Mouse (Mus musculus): ENCODE data around the gene Aar2. TPM values are rescaled to one million over a fixed set of nuclear protein-coding genes. Genes with fewer than 3 reads are reported as not detected.
"Not testable (repeated sequence)": the region's sequence is repeated elsewhere in the genome, so short reads cannot be mapped to it uniquely, and the experiment has no call there.

Aar2 gene
- polyA plus RNA-seq, 1 experiment from 2014 or later: 52.7 TPM

DNA sequence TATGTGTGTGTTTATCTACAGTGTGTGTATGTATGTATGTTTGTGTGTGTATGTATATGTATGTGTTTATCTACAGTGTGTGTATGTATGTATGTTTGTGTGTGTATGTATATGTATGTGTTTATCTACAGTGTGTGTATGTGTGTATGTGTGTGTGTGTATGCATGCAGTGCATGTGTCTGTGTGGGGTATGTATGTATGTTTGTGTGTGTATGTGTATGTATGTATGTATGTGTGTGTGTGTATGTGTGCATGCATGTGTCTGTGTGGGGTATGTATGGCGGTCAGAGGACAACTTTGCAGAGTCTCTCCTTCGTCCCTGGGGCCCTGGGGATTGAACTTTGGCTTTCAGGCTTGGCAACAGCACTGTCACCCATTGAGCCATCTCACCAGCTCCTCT is 30.7 kb upstream of the Aar2 start:
- ATAC-seq (ENCODE audit: insufficient read depth, low FRiP score, low TSS enrichment); H3K27me3 ChIP-seq (ENCODE audit: control insufficient read depth, insufficient read depth, low read length): not testable (repeated sequence)
- 58% methylated on average over 2 of the region's 2 CpGs for WGBS

DNA sequence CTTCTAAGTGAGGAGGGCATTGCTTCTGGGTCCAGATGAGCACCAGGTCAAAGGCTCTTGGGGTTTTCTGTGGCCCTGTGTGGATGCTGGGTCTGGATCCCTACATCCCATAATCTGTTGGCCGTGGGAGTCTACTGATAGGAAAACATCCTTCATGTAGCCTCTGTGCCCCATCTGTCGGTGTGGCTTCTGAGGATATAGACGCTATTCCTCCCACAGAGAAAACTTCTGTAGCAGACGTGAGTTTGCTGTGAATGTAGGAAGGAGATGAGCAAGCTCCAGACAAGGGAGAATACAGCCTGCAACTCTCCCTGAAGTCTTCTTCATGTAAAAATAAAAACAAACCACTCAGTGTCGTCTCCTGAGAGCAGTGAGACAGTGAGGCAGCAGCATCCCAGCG is 29.1 kb upstream of the Aar2 start:
- no peaks in the 10 kb centered on the region for H3K27me3 ChIP-seq (ENCODE audit: control insufficient read depth, insufficient read depth, low read length)
- no peak overlapping the region for H3K4me2 ChIP-seq (ENCODE audit: low read depth)
- 82% methylated on average over 6 of the region's 6 CpGs for WGBS
- H3K4me1 ChIP-seq (ENCODE audit: control insufficient read depth, insufficient read depth, low read length): no peaks in the 10 kb centered on the region
- no peak overlapping the region for H3K27ac ChIP-seq (ENCODE audit: low read depth, low read length)
- H3K9me3 ChIP-seq (ENCODE audit: control insufficient read depth, low read length): no peaks in the 10 kb centered on the region
- no peak overlapping the region for H3K4me3 ChIP-seq (ENCODE audit: low read depth, low read length)
- no peak for ATAC-seq (ENCODE audit: insufficient read depth, low FRiP score, low TSS enrichment)
- no peaks in the 10 kb centered on the region; the same call in 1 of the 2 replicates for H3K36me3 ChIP-seq (ENCODE audit: control insufficient read depth, insufficient read depth, low read length)
- no peak for DNase-seq (ENCODE audit: low spot score)
- H3K9ac ChIP-seq (ENCODE audit: low read length): no peak overlapping the region

More for the DNA sequence above, 30.7 kb upstream of the Aar2 start:
- H3K9ac ChIP-seq (ENCODE audit: low read length); H3K9me3 ChIP-seq (ENCODE audit: control insufficient read depth, low read length); H3K4me2 ChIP-seq (ENCODE audit: low read depth); H3K4me3 ChIP-seq (ENCODE audit: low read depth, low read length); H3K36me3 ChIP-seq (ENCODE audit: control insufficient read depth, insufficient read depth, low read length); DNase-seq (ENCODE audit: low spot score); H3K27ac ChIP-seq (ENCODE audit: low read depth, low read length); H3K4me1 ChIP-seq (ENCODE audit: control insufficient read depth, insufficient read depth, low read length): not testable (repeated sequence)

DNA sequence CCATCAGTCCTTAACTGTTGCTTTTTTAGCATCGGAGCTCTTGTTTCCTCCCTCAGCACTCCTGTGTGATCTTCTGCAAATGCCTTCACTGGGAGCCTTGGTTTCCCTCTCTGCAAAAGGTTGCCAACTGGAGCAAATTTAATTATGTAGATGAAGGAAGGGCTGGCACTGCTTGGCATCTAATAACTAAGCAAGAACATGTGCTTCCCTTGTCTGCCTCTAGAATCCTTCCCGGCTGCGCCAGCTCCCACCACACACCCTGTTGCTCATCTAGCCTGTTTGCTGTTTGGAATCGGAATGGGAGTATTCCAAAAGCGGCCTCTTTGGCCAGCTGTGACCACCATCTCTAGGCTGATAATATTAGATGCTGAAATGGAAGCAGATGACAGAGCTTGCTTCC is 27.8 kb upstream of the Aar2 start:
- H3K27me3 ChIP-seq (ENCODE audit: control insufficient read depth, insufficient read depth, low read length): no peaks in the 10 kb centered on the region
- DNase-seq (ENCODE audit: low spot score) (no peak), ATAC-seq (ENCODE audit: insufficient read depth, low FRiP score, low TSS enrichment) (no peak)
- no peak overlapping the region for H3K27ac ChIP-seq (ENCODE audit: low read depth, low read length)
- H3K9ac ChIP-seq (ENCODE audit: low read length): no peak overlapping the region
- H3K4me3 ChIP-seq (ENCODE audit: low read depth, low read length): no peak overlapping the region
- no peak overlapping the region for H3K4me2 ChIP-seq (ENCODE audit: low read depth)
- H3K9me3 ChIP-seq (ENCODE audit: control insufficient read depth, low read length): no peaks in the 10 kb centered on the region
- no peaks in the 10 kb centered on the region; the same call in 1 of the 2 replicates for H3K4me1 ChIP-seq (ENCODE audit: control insufficient read depth, insufficient read depth, low read length)
- no peaks in the 10 kb centered on the region for H3K36me3 ChIP-seq (ENCODE audit: control insufficient read depth, insufficient read depth, low read length)
- 98% methylated on average over 5 of the region's 5 CpGs for WGBS

DNA sequence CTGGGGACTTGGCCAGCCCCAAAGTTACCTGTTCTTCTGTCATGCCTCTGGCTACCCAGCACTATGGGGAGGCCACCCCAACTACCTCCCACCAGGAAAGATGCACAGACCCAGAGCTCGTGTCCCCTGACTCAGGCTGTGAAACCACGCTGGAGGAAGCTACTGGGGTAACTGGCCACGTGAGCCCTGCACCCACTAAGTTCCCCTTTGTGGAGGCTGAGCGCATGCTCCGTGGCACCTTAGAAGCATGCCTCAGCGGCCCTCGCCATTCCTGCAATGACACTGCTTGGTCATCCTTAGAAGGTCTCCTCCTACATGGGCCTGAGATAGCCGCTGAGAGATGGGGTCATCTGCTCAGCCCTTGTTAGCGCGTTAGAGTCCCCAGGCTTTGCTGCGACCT is 24.4 kb upstream of the Aar2 start:
- 90% methylated on average over 11 of the region's 11 CpGs for WGBS
- Histone ChIP-seq H3K9me3 (ENCODE audit: control insufficient read depth, low read length) (no peaks in the 10 kb centered on the region), H3K4me1 (ENCODE audit: control insufficient read depth, insufficient read depth, low read length) (no peaks in the 10 kb centered on the region; the same call in 1 of the 2 replicates), H3K4me2 (ENCODE audit: low read depth) (no peak overlapping the region), H3K27me3 (ENCODE audit: control insufficient read depth, insufficient read depth, low read length) (no peaks in the 10 kb centered on the region), H3K27ac (ENCODE audit: low read depth, low read length) (no peak overlapping the region), H3K36me3 (ENCODE audit: control insufficient read depth, insufficient read depth, low read length) (no peaks in the 10 kb centered on the region), H3K9ac (ENCODE audit: low read length) (no peak overlapping the region), H3K4me3 (ENCODE audit: low read depth, low read length) (no peak overlapping the region)
- ATAC-seq (ENCODE audit: insufficient read depth, low FRiP score, low TSS enrichment): no peak
- DNase-seq (ENCODE audit: low spot score): no peak

DNA sequence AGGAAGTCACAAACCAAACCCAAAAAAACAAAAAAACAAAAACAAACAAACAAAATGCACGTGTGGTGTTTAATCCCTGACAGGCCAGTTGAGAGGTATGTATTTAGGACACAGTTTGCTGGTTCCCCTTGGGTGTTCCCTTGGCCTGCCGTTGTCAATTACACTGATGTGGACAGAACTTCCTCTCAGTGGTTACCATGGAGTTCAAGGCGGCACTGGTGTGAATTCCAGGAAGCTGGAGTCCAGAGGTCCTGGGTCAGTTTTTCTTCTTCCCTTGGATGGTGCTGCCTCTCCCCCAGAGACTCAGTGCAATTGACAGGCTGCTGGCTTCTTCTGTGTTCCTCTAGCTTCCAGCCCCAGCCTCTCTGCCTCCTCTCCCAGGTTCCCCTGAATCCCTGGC is 23.3 kb upstream of the Aar2 start:
- no peak for ATAC-seq (ENCODE audit: insufficient read depth, low FRiP score, low TSS enrichment)
- Histone ChIP-seq H3K27ac (ENCODE audit: low read depth, low read length) (no peak overlapping the region), H3K9ac (ENCODE audit: low read length) (no peak overlapping the region), H3K9me3 (ENCODE audit: control insufficient read depth, low read length) (no peaks in the 10 kb centered on the region), H3K4me1 (ENCODE audit: control insufficient read depth, insufficient read depth, low read length) (no peaks in the 10 kb centered on the region; the same call in 1 of the 2 replicates), H3K36me3 (ENCODE audit: control insufficient read depth, insufficient read depth, low read length) (no peaks in the 10 kb centered on the region), H3K4me3 (ENCODE audit: low read depth, low read length) (no peak overlapping the region), H3K27me3 (ENCODE audit: control insufficient read depth, insufficient read depth, low read length) (no peaks in the 10 kb centered on the region), H3K4me2 (ENCODE audit: low read depth) (no peak overlapping the region)
- DNase-seq (ENCODE audit: low spot score): no peak
- WGBS: 41% methylated on average over 3 of the region's 3 CpGs

DNA sequence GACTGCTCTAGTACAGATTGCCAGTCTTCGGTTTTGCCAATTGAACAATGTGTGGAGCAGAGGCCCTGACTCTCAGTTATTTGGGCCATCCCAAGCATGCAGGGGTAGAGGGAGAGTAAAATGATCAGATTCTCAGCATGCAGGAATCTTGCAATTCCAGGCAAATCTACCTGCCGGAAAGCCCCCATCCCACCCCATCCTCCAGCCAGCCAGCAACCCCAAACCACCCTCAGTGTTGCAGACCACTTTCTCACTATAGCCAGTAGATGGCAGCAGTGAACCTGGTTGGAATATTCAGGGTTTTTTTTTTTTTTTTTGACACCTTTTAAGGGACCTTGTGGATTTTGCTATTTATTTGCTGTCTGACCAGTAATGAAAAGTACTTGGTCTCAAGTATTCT is 17.7 kb upstream of the Aar2 start:
- Histone ChIP-seq H3K27ac (ENCODE audit: low read depth, low read length) (no peak overlapping the region), H3K4me1 (ENCODE audit: control insufficient read depth, insufficient read depth, low read length) (no peaks in the 10 kb centered on the region), H3K9me3 (ENCODE audit: control insufficient read depth, low read length) (no peaks in the 10 kb centered on the region), H3K27me3 (ENCODE audit: control insufficient read depth, insufficient read depth, low read length) (no peaks in the 10 kb centered on the region), H3K4me3 (ENCODE audit: low read depth, low read length) (no peak overlapping the region), H3K36me3 (ENCODE audit: control insufficient read depth, insufficient read depth, low read length) (no peaks in the 10 kb centered on the region), H3K9ac (ENCODE audit: low read length) (no peak overlapping the region), H3K4me2 (ENCODE audit: low read depth) (no peak overlapping the region)
- ATAC-seq (ENCODE audit: insufficient read depth, low FRiP score, low TSS enrichment) (no peak), DNase-seq (ENCODE audit: low spot score) (peak; percentile 43)
- 64% methylated on average over 2 of the region's 2 CpGs for WGBS

DNA sequence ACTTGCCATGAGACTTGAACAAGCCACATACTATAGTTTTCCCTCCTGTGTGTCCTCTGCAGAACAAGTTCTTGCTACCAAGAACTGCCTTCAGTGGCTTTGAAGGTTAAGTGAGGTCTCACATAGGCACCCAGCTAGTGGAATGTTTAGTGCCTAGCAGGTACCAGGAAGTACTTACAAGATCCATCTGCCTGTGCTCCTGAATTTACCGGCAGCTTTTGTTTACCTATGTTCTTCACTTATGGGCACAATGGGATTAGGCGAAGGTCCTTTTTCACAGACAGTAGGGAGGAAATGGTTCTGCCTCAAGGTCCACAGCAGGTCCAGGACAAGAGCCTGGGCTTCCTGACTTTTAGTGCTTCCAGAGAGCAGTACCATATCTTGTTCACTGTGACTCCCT is 14.2 kb upstream of the Aar2 start:
- H3K27ac ChIP-seq (ENCODE audit: low read depth, low read length): no peak overlapping the region
- H3K27me3 ChIP-seq (ENCODE audit: control insufficient read depth, insufficient read depth, low read length): no peaks in the 10 kb centered on the region
- H3K9ac ChIP-seq (ENCODE audit: low read length): no peak overlapping the region
- DNase-seq (ENCODE audit: low spot score) (no peak), ATAC-seq (ENCODE audit: insufficient read depth, low FRiP score, low TSS enrichment) (no peak)
- H3K4me1 ChIP-seq (ENCODE audit: control insufficient read depth, insufficient read depth, low read length): no peaks in the 10 kb centered on the region
- WGBS: 81% methylated on average over 2 of the region's 2 CpGs
- no peak overlapping the region for H3K4me3 ChIP-seq (ENCODE audit: low read depth, low read length)
- H3K4me2 ChIP-seq (ENCODE audit: low read depth): no peak overlapping the region
- H3K36me3 ChIP-seq (ENCODE audit: control insufficient read depth, insufficient read depth, low read length): no peaks in the 10 kb centered on the region
- no peaks in the 10 kb centered on the region for H3K9me3 ChIP-seq (ENCODE audit: control insufficient read depth, low read length)

DNA sequence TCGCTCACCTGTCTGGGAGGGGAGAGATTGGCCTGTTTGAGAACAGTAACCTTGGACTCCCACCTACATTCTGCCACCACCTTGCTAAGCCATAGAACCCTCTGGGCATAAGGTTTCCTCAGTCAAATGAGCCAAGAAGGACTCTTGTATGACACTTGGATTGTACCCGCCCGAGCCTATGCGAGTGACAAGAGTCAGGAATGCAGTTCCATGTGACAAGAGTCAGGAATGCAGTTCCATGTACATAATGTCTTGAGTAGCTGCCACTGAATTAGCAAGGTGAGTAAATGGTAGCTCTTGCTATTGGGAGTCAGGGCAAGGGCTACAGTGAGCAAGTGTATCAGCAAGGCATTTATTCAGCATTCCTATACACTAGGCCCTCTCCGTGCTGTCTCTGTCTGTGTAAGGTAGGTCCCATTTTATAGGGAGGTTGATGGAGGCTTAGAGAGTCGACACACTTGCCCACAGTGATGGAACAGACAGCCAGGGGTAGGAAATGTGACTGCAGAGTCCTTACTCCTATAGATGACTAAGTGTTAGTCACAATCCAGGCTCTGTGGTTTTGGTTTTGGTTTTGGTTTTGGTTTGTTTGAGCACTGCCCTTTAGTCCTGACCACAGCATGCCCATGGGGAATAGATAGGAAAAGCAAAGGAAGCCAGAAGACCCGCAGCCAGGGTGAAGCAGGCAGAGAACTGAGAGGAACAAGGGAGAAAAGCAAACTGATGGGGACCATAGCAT is 8.4 kb upstream of the Aar2 start:
- no peak overlapping the region for H3K4me3 ChIP-seq (ENCODE audit: low read depth, low read length)
- no peak overlapping the region for H3K9ac ChIP-seq (ENCODE audit: low read length)
- no peaks in the 10 kb centered on the region for H3K9me3 ChIP-seq (ENCODE audit: control insufficient read depth, low read length)
- 89% methylated on average over 7 of the region's 7 CpGs for WGBS
- DNase-seq (ENCODE audit: low spot score) (no peak), ATAC-seq (ENCODE audit: insufficient read depth, low FRiP score, low TSS enrichment) (no peak)
- no peaks in the 10 kb centered on the region for H3K27me3 ChIP-seq (ENCODE audit: control insufficient read depth, insufficient read depth, low read length)
- no peaks in the 10 kb centered on the region for H3K4me1 ChIP-seq (ENCODE audit: control insufficient read depth, insufficient read depth, low read length)
- H3K4me2 ChIP-seq (ENCODE audit: low read depth): no peak overlapping the region
- no peaks in the 10 kb centered on the region for H3K36me3 ChIP-seq (ENCODE audit: control insufficient read depth, insufficient read depth, low read length)
- H3K27ac ChIP-seq (ENCODE audit: low read depth, low read length): no peak overlapping the region

DNA sequence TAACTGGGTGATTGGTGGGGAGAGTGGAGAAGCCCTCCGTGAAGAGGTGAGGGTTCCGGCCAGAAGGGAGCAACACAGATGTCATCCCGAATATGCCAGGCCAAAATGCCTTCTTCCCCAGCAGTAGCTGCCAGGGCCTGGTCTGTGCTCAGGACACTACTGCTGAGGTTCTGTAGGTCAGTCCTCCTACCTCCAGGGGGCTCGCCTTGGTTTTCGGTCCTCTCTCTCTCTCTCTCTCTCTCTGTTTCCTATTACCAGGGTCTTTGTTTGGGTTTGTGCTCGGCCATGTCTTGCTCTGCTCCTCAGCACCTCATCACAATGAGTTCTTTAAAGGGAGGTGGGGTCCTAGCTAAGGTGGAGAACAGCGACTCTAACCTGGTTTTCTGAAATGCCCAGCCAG is 6.4 kb upstream of the Aar2 start:
- Histone ChIP-seq H3K27ac (ENCODE audit: low read depth, low read length) (no peak overlapping the region), H3K4me3 (ENCODE audit: low read depth, low read length) (no peak overlapping the region), H3K4me1 (ENCODE audit: control insufficient read depth, insufficient read depth, low read length) (no peaks in the 10 kb centered on the region), H3K36me3 (ENCODE audit: control insufficient read depth, insufficient read depth, low read length) (no peaks in the 10 kb centered on the region), H3K9me3 (ENCODE audit: control insufficient read depth, low read length) (no peaks in the 10 kb centered on the region), H3K9ac (ENCODE audit: low read length) (no peak overlapping the region), H3K4me2 (ENCODE audit: low read depth) (no peak overlapping the region), H3K27me3 (ENCODE audit: control insufficient read depth, insufficient read depth, low read length) (no peaks in the 10 kb centered on the region)
- WGBS: 88% methylated on average over 7 of the region's 7 CpGs
- ATAC-seq (ENCODE audit: insufficient read depth, low FRiP score, low TSS enrichment): no peak
- DNase-seq (ENCODE audit: low spot score): no peak
